Mouse (Mus musculus): ENCODE data around the gene Igfbp7.
"Not testable (repeated sequence)": the region's sequence is repeated elsewhere in the genome, so short reads cannot be mapped to it uniquely, and the experiment has no call there.

The Igfbp7 gene

DNA sequence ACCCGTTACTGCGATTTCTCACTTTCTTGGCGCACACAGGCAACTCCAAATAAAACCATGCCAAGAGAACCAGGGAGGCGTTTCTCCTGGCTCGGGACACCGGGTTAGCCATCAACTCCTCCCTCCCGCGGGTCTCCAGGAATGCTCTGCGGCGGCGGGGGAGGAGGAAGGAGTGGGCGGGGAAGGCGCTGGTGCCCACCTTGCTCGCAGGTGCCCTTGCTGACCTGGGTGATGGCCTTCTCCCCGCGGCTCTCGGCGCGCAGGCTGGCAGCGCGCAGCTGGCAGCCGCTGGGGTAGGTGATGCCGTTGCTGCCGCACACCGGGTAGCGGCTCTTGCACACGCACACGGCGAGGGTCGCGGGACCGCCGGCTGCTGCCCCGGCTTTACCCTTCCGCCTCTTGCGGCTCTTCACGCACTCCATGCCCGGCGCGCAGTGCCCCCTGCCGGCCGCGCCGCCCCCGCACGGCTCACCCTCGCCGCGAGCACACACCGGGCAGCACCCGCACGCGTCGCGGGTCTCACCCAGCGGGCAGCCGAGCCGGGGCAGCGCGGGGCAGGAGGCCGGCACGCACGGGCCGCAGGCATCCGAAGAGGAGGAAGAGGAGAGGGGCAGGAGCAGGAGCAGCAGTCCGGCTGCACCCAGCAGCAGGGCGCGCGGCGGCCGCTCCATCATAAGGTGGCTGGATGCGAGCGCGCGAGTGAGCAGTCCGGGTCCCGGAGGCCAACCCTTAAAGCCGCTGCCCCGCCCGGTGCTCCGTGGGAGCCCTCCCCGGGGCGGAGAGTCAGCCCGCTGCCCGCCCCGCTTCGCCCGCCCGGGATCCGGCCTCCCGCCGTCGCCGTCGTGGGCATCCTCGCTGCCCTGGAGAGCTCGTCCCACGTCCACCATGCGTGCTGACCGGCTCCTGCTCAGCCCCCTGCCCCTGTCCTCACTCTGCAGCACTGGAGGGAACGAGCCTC lies at the start of gene Igfbp7:
TSS of gene Igfbp7 (minus strand) at position 701 of the 958 bp plus-strand sequence.
- DNase-seq = peak; percentile 87

DNA sequence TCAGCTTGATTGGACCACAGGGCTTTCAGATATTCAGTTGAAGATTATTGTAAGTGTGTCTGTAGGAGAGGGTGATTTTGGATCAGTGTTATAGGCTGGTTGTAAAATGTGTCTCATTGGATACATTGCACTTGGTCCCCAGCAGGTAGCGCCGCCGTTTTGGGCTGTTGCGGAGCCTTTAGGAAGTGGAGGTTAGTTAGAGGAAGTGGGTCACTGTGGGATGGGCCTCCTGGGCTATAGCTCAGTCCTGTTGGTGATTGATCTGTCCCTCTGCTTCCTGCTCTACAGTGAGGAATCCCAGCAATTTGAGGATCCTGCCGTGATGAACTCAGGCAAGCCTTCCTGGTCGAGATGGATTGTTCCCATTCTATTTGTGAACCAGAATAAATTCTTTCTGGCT lies 44.3 kb upstream of the Igfbp7 start:
- no peak for DNase-seq

DNA sequence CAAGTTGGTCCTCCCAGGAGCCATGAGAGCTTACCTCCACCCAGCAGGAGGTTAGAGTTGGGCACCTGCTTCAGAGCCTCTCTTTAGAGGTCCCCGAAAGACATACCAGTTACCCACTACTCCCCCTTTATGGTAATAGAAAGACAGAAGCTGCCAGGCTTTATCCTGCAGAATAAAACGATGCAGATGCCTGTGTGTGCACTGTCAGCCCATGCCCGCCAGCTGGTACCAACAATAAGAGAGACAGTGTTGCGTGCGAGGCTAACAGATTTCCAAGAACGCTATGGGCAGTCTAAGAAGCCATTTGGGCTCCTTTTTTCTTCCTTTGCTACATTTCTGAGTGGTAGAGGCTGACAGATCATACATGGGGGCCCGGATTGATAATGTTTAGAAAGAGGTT lies 41.7 kb upstream of the Igfbp7 start:
- DNase-seq = no peak

DNA sequence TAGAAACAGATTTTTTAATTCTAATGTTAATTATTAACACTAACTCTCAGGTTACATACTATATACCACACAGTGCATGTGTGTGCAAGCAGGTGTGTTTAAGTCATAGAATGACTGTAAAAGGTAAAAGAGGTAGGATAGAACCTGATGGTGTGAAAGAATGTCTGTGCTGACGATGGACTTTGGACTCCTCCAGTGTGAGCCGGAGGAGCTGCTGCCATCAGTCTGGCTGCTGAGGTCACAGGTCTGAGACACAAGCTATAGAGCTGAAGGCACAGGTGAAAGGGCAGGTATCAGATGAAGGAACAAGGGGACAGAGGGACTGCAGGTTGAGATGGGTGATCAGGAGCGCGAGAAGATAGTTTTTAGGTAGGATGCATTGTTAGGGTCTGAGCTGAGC lies 37.6 kb upstream of the Igfbp7 start:
- no peak for DNase-seq

DNA sequence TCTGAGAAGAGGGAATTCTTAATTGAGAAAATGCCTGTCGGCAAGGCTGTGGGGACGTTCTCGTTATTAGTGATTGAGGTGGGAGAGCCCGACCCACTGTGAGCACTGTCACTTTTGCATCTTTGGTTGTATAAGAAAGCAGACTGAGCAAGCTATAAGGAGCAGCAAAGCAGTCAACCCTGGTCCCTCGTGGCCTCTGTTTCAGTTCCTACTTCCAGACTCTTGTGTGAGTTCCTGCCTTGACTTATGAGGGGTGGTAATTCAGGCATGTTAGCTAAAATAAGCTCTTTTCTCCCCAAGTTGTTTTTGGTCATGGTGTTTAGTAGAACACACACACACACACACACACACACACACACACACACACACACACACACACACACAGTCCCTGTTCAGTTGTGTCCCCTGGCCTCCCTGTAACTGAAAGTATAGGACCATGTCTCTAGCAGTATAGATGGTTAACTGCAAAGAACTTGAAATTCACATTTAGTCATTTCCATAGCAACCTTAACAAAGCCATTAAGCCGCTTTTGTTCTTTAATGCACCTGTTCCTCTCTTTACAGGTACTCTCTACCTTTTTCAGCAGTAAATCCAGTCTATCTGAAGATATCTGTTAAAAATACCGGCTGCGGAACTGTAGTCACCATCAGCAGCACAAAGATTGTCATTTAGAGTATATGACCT lies 36.2 kb upstream of the Igfbp7 start:
- no peak for DNase-seq

DNA sequence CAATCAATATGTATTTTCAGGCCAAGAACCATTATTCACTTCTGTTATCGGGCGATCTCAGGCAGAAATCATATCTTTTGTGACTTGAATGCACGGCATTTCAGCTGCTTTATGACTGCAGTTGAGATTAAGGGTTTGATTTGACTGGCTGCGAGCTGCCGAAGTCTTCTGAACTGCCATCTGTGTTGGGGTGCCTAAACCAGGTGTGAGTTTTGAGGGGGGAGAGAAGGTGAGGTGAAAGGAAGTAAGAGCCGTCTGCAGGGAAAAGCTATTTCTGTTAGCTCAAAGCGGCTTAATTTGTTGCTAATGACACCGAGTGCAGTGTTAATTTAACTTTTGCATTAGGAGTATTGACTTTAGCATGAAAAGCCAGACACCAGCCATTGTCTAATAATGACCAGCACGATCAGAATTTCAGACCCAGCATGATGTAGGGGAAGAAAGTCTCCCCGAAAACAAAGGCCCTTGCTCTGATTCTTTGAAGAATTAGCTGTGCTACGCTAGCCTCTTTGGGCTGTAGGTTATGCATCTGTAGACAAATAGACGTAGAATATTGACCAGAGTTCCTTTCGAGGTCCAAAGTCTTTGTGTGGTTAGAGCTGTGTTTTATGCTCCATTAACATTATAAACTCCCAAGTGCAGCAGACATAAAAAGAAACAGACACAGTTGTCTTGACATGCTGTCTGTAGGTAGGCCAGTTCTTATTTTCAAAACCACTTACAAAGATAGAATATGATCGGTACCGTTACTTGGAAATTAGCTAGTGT lies 35.2 kb upstream of the Igfbp7 start:
- no peak for DNase-seq

DNA sequence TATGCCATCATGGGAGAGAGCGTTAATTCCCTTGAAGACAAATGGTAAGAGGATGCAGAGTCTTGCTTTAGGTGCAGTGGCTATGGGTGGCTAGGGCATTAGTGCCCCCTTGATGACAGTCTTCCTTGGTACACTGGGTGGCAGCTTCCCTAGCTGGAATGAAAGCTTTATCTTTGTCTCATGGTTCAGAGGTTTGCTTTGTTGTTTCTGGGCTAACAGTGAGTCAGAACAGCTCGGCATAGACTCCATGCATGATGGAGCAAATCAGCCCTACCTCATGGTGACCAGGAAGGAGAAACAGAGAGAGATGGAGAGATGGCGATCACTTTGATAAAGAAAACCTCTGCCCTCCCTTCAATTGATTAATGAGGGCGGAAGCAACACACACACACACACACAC lies 28.5 kb upstream of the Igfbp7 start:
- no peak for DNase-seq

DNA sequence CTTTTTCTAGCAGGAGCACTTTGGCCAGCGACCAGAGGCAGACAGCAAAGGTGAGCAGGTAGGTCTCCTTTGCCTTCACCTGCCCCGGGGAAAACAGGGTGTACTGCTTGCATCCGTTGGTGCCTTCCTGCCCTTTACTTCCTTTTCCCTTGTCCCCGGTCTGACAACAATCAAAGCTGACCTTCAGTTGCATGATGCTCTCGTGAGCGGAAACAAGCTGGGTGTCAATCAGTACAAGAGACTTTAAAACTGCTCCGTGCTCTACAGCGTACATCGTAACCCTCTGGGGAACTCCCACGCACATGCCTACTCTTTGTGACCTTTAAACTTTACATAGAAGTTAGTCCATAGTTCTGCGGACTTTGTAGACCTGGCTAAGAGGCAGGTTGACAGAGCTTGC lies 26.2 kb upstream of the Igfbp7 start:
- no peak for DNase-seq

DNA sequence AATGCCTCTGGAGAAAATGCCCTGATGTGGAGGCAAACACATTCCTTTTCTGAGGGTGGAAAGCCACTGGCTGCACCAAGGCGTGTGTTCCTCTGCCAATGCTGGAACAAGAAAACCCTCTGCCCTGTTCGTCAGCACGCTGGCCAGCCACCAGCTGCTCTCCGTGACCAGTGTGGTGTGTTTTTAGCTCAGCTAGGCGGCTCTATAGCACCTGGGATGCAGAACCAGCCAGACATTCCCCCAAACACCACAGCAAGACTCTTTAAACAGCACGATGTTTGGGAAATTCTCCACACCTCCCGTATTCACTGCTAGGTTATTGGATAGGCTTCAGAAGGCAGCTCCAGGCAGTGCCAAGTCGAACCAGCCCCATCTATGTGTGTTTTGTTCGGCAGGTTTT lies 25.7 kb upstream of the Igfbp7 start:
- DNase-seq = no peak

DNA sequence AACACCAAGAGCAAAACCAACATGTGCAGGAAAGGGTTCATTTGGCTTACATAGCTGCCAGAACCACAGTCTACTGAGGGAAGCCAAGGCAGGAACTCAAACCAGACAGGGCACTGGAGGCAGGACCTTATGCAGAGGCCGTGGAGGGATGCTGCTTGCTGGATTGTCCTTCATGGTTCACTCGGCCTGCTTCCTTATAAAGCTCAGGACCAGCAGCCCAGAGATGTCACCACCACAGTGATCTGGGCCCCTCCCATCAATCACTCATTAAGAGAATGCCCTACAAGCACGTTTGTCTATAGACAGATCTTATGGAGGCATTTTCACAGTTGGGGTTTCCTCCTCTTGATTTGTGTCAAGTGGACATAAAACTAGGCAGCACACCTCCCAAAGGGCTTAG lies 25.3 kb upstream of the Igfbp7 start:
- DNase-seq = no peak

DNA sequence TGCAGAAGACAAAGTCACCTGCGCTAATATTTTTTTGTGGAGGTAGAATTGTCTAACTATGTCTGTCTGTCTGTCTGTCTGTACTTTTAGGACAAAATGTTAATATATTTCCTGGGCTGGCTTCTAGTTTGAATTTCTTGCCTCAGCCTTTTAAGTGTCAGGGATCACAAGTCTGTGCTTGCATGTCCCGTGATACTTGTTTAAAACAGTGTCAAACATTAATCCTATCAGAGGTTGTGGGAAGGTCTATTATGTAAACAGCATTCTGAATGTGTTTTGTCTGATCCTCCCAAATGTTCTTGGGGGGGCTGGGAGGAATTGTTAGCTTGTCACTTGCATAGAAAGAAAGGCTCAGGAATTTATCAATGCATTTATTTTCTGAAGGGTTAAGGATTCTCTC lies 24.6 kb upstream of the Igfbp7 start:
- no peak for DNase-seq

DNA sequence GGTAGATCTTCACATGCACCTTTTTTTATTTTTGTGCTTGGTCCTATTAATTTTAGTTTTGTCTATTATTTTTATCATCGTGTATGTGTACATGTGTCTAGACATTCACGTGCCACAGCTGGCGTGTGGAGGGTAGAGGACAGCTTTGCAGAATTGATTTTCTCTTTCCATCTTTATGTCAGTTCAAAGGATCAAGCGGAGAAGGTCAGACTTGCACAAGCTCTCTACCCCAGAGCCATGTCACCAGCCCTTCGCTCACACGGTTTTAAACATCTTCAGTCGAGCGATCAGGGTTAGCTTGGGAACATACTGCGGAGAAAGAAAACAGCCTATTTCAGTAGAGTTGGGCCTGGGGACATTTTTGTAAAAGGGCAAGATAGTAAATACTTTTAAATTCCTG lies 23.2 kb upstream of the Igfbp7 start:
- no peak for DNase-seq

DNA sequence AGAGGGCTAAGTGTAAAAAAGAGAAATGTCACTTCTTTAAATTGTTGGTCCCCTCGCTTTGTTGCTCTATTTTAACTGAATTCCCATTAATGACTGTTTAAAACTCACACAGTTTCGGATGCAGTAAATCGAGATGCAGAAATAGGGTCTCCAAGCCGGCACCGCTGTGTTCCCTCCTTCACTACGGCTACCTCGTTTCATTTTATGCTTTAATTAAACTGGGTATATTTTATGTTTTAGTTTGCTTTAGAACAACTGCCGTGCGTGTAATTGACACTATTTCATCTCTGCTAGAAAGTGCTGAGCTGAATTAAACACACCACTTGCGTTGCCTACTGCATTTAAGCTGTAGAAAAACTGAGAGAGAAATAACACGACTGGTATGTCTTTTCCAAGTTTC lies 22.6 kb upstream of the Igfbp7 start:
- no peak for DNase-seq

DNA sequence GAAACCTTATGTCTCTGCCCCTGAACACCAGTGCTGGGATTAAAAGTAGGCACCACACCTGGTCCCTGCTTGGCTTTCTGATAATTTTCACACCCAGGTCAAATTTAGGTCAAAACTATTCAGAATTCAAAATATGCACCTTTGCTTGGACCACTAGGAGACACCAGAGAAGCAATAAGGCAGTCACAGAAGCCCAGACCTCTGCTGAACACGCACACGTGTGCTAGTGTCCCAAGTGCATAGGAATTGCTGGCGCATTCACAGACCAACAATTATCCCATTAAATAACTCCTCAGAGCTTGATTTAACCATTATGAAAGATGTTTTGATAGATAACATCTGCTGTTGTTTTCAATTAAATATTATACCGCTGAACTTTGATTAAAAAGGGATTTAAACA lies 22.2 kb upstream of the Igfbp7 start:
- DNase-seq = no peak

DNA sequence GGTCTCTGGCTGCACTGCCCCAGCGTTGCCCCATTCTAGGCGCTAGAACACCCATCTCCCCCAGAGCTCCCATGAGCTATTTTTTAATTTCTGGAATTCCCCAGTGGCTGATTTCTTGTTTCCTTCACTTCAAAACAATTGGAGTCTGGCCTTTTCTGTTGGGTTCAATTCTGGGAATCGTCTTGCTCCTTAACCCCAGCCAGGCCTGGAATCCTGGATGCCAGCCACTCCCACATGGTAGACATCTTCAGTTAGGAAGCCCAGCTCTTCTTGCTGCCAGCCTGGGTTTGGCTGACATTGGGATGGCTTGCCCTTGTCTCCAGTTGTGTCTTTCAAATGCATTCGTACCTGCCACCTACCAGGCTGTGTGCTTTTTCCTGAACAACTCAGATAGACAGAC lies 20.7 kb upstream of the Igfbp7 start:
- no peak for DNase-seq

DNA sequence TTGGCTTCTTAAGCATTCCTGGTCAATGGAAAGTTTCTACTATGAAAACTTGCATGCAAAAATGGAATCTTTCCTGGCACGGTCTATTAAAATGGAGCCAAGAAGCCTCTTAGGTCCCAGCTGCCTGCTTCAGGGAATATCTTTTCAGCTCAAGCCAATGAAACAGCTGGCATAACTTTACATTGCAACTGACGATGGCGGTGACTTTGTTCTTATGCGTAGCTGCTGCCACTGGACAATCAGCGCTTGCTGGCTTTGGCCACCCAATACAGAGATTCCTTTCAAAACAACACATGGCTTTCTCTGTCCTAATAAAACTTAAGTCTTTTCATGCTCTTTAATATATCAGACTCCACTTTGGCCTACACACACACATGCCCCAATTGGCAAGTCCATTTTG lies 20.1 kb upstream of the Igfbp7 start:
- no peak for DNase-seq

DNA sequence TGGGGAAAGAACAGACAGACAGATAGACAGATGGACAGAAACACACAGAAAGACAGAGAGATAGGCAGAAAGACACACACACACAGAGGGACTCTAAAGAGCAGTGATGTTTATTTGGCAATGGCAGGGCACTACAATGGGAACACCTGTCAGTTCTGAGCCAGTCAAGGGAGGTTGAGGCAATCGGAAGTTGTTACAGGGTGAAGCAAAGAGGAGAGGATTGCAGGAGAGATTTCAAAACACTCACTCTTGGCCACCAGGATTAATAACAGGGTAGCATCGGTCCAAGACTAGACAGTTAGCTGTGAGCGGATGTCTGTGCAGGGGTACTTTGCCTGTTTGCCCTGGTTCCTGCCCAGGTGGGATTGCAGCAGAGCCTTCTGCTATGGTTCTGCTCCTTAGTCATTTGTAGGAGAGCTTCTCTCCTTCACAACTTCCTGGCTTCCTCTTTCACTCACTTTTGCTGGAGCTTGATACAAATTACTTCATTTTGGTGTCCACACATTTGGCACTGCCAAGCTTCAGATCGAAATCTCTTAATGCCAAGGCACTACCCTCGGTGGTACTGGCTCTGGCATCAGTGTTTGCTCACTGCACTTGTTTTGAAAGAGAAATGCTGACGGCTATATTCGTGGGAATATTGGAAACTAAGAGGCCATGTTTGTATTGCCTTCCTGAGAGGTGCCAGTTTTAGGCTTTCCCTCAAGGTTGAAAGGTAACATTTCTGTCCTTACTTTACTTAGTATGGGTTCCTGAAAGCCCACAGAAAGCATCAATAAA lies 18.1 kb upstream of the Igfbp7 start:
- DNase-seq = no peak

DNA sequence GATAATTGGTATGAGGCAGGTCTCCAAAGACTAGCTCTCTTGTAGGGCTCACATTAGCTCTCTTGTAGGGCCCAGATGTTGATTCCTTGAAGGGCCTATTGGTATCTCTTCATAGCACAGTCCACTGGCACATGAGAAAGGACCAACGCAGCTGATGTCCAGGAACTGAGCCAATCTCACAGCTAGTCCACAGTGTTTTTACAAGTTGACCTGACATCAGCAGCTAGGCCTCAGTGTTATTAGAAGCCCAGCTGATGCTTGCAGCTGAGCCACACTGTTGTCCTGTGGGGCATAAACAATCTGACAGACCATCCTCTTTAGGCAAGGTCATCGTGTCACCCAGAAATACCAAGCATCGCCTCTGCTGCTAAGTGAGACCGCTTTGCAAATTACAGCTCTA lies 11.7 kb upstream of the Igfbp7 start:
- not testable (repeated sequence) for DNase-seq

DNA sequence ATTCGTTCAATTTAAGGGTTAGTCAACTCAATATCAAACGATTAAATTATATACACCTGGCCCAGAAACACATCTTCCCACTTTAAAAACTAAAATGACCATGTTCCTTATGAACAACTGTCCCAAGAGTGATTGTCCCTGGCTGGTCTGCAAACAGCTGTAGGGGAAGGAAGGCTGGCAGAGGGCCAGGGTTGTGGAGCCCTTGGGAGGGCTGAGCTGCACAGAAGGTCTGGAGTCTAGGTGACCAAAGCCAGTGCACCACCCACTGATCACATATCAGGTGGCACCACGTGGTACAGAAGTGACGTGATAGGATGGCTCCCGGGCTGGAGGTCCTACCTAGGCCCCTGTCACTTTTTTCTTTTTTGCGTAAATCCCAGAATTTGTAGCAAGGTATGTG lies 8.2 kb upstream of the Igfbp7 start:
- no peak for DNase-seq

DNA sequence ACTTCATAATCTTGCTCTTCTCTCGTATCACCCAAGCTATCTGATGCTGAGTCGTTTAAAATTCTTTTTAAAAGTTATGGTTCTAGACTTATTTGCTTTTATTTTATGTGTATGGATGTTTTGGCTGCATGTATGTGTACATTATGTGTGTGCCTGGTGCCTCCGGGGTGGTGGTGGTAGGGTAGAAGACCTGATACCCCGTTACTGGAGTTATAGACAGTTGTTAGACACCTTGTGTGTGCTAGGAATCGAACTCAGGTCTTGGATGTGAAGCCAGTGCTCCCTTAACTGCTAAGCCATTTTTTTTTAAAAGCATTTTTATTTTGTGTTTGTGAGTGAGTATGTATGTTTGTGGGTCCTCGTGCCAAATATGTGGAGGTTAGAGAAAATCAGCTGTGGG lies 689 bp upstream of the Igfbp7 start:
- DNase-seq = no peak

DNA sequence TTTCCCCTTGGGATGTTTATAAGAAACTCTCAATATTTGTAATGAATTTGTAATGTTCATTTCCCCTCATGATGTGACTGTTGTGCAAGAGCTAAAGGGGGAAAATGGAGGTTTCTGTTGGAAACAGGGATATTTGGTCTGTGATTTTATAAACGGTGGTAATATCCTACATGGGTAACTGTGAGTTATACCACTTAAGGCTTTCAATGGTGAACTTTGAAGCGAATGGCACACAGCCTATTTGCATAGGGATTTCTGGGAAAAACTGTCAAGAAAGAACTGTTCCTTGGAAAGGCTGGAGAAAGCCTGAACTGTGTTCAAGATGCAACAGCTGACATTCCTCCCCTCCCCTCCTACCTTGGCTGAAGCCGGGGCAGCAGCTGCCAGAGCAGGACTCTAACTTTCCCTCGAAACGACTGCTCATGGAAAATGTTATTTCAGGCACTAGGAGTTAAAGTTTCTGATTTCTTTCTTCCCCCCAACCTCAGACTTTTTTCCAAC lies 1.4 kb downstream of the Igfbp7 start:
- peak; percentile 65 for DNase-seq

DNA sequence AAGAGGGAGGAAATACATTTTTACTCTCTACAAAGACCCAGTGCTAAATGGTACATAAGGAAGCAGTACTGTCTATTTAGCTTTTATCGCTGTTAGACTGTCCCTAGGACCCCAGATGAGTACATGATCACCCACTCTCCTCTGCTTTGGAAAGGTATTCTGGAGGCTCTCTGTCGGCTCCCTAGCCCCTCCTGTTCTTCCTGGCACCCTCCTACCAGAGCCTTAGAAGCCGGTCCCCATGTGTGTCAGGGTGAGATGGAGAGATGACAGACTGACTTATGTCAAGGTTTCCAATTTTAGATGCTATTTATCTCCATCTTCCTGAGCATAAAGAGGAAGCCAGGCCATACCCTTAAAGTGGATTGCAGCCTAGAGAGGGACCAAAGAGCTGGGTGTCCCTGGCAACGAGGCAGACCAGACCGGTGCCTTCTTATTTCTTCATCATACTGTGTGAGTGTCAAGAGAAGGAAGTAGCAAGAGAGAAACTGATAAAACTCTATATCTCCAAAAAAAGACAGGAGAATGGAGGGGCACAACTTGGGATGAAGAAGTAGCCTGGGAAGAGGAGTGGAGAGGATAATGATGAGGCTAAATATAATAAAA lies 2.3 kb downstream of the Igfbp7 start:
- DNase-seq = no peak
